Mouse (Mus musculus): Measurements from ENCODE around the gene Ttc38.

Ttc38 gene

GRCm38 (mm10) chr15:85893871-85894270 is 61.8 kb downstream of the Ttc38 start:
- DNase-seq (ENCODE audit: low spot score in 2 of 2), result no peak

- DNase-seq (ENCODE audit: low spot score in 2 of 2), result peak; percentile 77 to 82
Measured at GRCm38 (mm10) chr15:85896284-85896683, 64.2 kb downstream of the Ttc38 start.

- no peak for DNase-seq (ENCODE audit: low spot score in 2 of 2)
Measured at GRCm38 (mm10) chr15:85897113-85897512, 65.0 kb downstream of the Ttc38 start.

- no peak for DNase-seq (ENCODE audit: low spot score in 2 of 2)
Measured at GRCm38 (mm10) chr15:85899396-85899795, 67.3 kb downstream of the Ttc38 start.

GRCm38 (mm10) chr15:85900318-85900717 is 68.2 kb downstream of the Ttc38 start:
- no peak for DNase-seq (ENCODE audit: low spot score in 2 of 2)

GRCm38 (mm10) chr15:85900801-85901200 is 68.7 kb downstream of the Ttc38 start:
- DNase-seq (ENCODE audit: low spot score in 2 of 2), result no peak

- no peak for DNase-seq (ENCODE audit: low spot score in 2 of 2)
Measured at GRCm38 (mm10) chr15:85902505-85902904, 70.4 kb downstream of the Ttc38 start.

GRCm38 (mm10) chr15:85903826-85904225 is 71.7 kb downstream of the Ttc38 start:
- DNase-seq (ENCODE audit: low spot score in 2 of 2), result no peak
